Mouse (Mus musculus) forebrain, embryonic 10.5 days (tissue): ENCODE measurements around the gene Ubxn7. TPM values are rescaled to one million over a fixed set of nuclear protein-coding genes. Genes with fewer than 3 reads are reported as not detected.

Experiments
- DNase-seq: peaks from one replicate; pipeline ENCODE4 v3.0.0-alpha.2; 2017; ENCODE audit warnings: low spot score; ENCODE audit errors: extremely low spot score
- H3K27ac ChIP-seq: fragments of 300-500 bp; sonication (generic); 2 replicates; pipeline ENCODE4 v1.5.1; 2016; ENCODE audit warnings: mild to moderate bottlenecking
- H3K27me3 ChIP-seq: fragments of 300-500 bp; sonication (generic); 2 replicates; pipeline ENCODE4 v1.6.1; 2016; ENCODE audit warnings: mild to moderate bottlenecking; ENCODE audit not compliant: poor library complexity, severe bottlenecking
- H3K36me3 ChIP-seq: fragments of 300-500 bp; sonication (generic); replicated peaks from 2 replicates; pipeline ENCODE4 v1.6.1; 2016; ENCODE audit warnings: mild to moderate bottlenecking, moderate library complexity
- H3K4me1 ChIP-seq: fragments of 300-500 bp; sonication (generic); 2 replicates; pipeline ENCODE4 v1.6.1; 2016
- H3K4me3 ChIP-seq: fragments of 300-500 bp; sonication (generic); 2 replicates; pipeline ENCODE4 v1.5.1; 2016; ENCODE audit warnings: mild to moderate bottlenecking, moderate library complexity
- H3K9me3 ChIP-seq: fragments of 300-500 bp; sonication (generic); 2 replicates; pipeline ENCODE4 v1.6.1; 2016; ENCODE audit warnings: mild to moderate bottlenecking, moderate library complexity
- WGBS: fragments of 180-500 bp; shearing (Covaris S2); methylation state at CpG from one replicate; pipeline ENCODE4 v1.1.7; 2016; 5-methylcytosine and 5-hydroxymethylcytosine counted together
- polyA plus RNA-seq: library from polyadenylated mRNA; unstranded; fragments of >200 nt; fragmentation: Nextera tagmentation; extraction: Ambion mirVana; gene quantifications from 2 replicates; pipeline ENCODE4 v1.2.1, GENCODE M21; 2016

Ubxn7 gene
- polyA plus RNA-seq, 1 experiment from 2014 or later, result 25.0 TPM

GRCm38 (mm10) chr16:32389049-32389448, 57.0 kb downstream of the Ubxn7 start:
- Histone ChIP-seq H3K4me1 (no peaks in the 10 kb centered on the region), H3K36me3 (peaks cover 89% of the 10 kb centered on the region), H3K27me3 (no peaks in the 10 kb centered on the region), H3K4me3 (no peak overlapping the region), H3K9me3 (no peaks in the 10 kb centered on the region), H3K27ac (no peak overlapping the region)
- no peak for DNase-seq

GRCm38 (mm10) chr16:32389841-32390240, 57.8 kb downstream of the Ubxn7 start:
- Histone ChIP-seq H3K36me3 (peaks cover 81% of the 10 kb centered on the region), H3K4me3 (no peak overlapping the region), H3K9me3 (no peaks in the 10 kb centered on the region), H3K4me1 (no peaks in the 10 kb centered on the region), H3K27me3 (no peaks in the 10 kb centered on the region), H3K27ac (no peak overlapping the region)
- 92% methylated on average over 3 of the region's 3 CpGs for WGBS
- no peak for DNase-seq

GRCm38 (mm10) chr16:32390882-32391281, 58.8 kb downstream of the Ubxn7 start:
- Histone ChIP-seq H3K4me3 (no peak overlapping the region), H3K4me1 (peaks cover 7% of the 10 kb centered on the region; the same call in 1 of the 2 replicates), H3K27me3 (no peaks in the 10 kb centered on the region), H3K36me3 (peaks cover 71% of the 10 kb centered on the region), H3K9me3 (no peaks in the 10 kb centered on the region), H3K27ac (no peak overlapping the region)
- DNase-seq, result no peak
- WGBS, result 93% methylated on average over 3 of the region's 3 CpGs

GRCm38 (mm10) chr16:32395679-32396540, 63.9 kb downstream of the Ubxn7 start:
- Histone ChIP-seq H3K27ac (no peak overlapping the region), H3K4me3 (no peak overlapping the region), H3K9me3 (no peaks in the 10 kb centered on the region), H3K27me3 (no peaks in the 10 kb centered on the region), H3K4me1 (peaks cover 15% of the 10 kb centered on the region; the same call in 1 of the 2 replicates), H3K36me3 (peaks cover 29% of the 10 kb centered on the region)
- WGBS, result 77% methylated on average over 6 of the region's 6 CpGs
- no peak for DNase-seq

GRCm38 (mm10) chr16:32396541-32396835, 64.4 kb downstream of the Ubxn7 start:
- Histone ChIP-seq H3K9me3 (no peaks in the 10 kb centered on the region), H3K27ac (no peak overlapping the region), H3K27me3 (no peaks in the 10 kb centered on the region), H3K36me3 (peaks cover 23% of the 10 kb centered on the region), H3K4me3 (no peak overlapping the region), H3K4me1 (peaks cover 15% of the 10 kb centered on the region; the same call in 1 of the 2 replicates)
- 69% methylated on average over 3 of the region's 3 CpGs for WGBS
- DNase-seq, result no peak

- Histone ChIP-seq H3K4me3 (no peak overlapping the region), H3K4me1 (peaks cover 15% of the 10 kb centered on the region; the same call in 1 of the 2 replicates), H3K27me3 (no peaks in the 10 kb centered on the region), H3K36me3 (peaks cover 9% of the 10 kb centered on the region), H3K27ac (no peak overlapping the region), H3K9me3 (no peaks in the 10 kb centered on the region)
- WGBS, result 84% methylated on average over 3 of the region's 3 CpGs
- DNase-seq, result no peak
Observed at GRCm38 (mm10) chr16:32398206-32398605, 66.1 kb downstream of the Ubxn7 start.

- whole genome bisulfite sequencing, result 89% methylated on average over 7 of the region's 7 CpGs
- H3K4me3 ChIP-seq, result no peak within 1 kb of the TSS
- no peaks in the 10 kb centered on the region for H3K27me3 ChIP-seq
- no peaks in the 10 kb centered on the region for H3K9me3 ChIP-seq
- DNase-seq, result no peak
- H3K4me1 ChIP-seq, result peaks cover 14% of the 10 kb centered on the region; the same call in 1 of the 2 replicates
- no peak within 1 kb of the TSS for H3K27ac ChIP-seq
- H3K36me3 ChIP-seq, result no peaks in the 10 kb centered on the region
Observed at GRCm38 (mm10) chr16:32400267-32400666, 68.2 kb downstream of the Ubxn7 start, which contains the start of gene Tm4sf19. TSS of gene Tm4sf19 (plus strand) at chr16:32400506.

- no peak for DNase-seq
- Histone ChIP-seq H3K9me3 (no peaks in the 10 kb centered on the region), H3K27me3 (no peaks in the 10 kb centered on the region), H3K4me1 (0 out of 2 replicates have a peak, but pooled peaks cover 2% of the 10 kb centered on the region), H3K36me3 (no peaks in the 10 kb centered on the region), H3K4me3 (no peak overlapping the region), H3K27ac (no peak overlapping the region)
- WGBS, result 77% methylated on average over 9 of the region's 9 CpGs
Observed at GRCm38 (mm10) chr16:32401335-32401965, 69.4 kb downstream of the Ubxn7 start.

- Histone ChIP-seq H3K4me3 (no peak overlapping the region), H3K4me1 (no peaks in the 10 kb centered on the region), H3K36me3 (no peaks in the 10 kb centered on the region), H3K27ac (no peak overlapping the region), H3K27me3 (no peaks in the 10 kb centered on the region), H3K9me3 (no peaks in the 10 kb centered on the region)
- no peak for DNase-seq
- WGBS, result 91% methylated on average over 3 of the region's 3 CpGs
Observed at GRCm38 (mm10) chr16:32402818-32403217, 70.8 kb downstream of the Ubxn7 start.

- Histone ChIP-seq H3K9me3 (no peaks in the 10 kb centered on the region), H3K27ac (no peak overlapping the region), H3K4me1 (no peaks in the 10 kb centered on the region), H3K27me3 (no peaks in the 10 kb centered on the region), H3K4me3 (no peak overlapping the region), H3K36me3 (no peaks in the 10 kb centered on the region)
- no peak for DNase-seq
- WGBS, result 91% methylated on average over 9 of the region's 9 CpGs
Observed at GRCm38 (mm10) chr16:32405716-32406115, 73.7 kb downstream of the Ubxn7 start.

GRCm38 (mm10) chr16:32406671-32407070, 74.6 kb downstream of the Ubxn7 start:
- H3K4me1 ChIP-seq, result no peaks in the 10 kb centered on the region
- H3K4me3 ChIP-seq, result no peak overlapping the region
- H3K9me3 ChIP-seq, result no peaks in the 10 kb centered on the region
- H3K27me3 ChIP-seq, result no peaks in the 10 kb centered on the region
- no peak for DNase-seq
- H3K27ac ChIP-seq, result no peak overlapping the region
- no peaks in the 10 kb centered on the region for H3K36me3 ChIP-seq
- WGBS, result 78% methylated on average over 6 of the region's 6 CpGs

GRCm38 (mm10) chr16:32407730-32408129, 75.7 kb downstream of the Ubxn7 start:
- no peak overlapping the region for H3K27ac ChIP-seq
- no peak for DNase-seq
- H3K4me3 ChIP-seq, result no peak overlapping the region
- no peaks in the 10 kb centered on the region for H3K27me3 ChIP-seq
- 85% methylated on average over 10 of the region's 10 CpGs for WGBS
- no peaks in the 10 kb centered on the region for H3K4me1 ChIP-seq
- H3K9me3 ChIP-seq, result no peaks in the 10 kb centered on the region
- H3K36me3 ChIP-seq, result no peaks in the 10 kb centered on the region

- H3K4me1 ChIP-seq, result peaks cover 14% of the 10 kb centered on the region
- WGBS, result 55% methylated on average over 1 of the region's 1 CpGs
- no peaks in the 10 kb centered on the region for H3K9me3 ChIP-seq
- H3K27me3 ChIP-seq, result no peaks in the 10 kb centered on the region
- no peak for DNase-seq
- no peak overlapping the region for H3K27ac ChIP-seq
- no peak overlapping the region for H3K4me3 ChIP-seq
- H3K36me3 ChIP-seq, result no peaks in the 10 kb centered on the region
Observed at GRCm38 (mm10) chr16:32417457-32417856, 85.4 kb downstream of the Ubxn7 start.
